Mouse (Mus musculus) spleen, postnatal 36 days (tissue): ENCODE measurements around the gene Rnase10.
A peak's percentile ranks its signal among the peaks of the same experiment; 100 is the strongest.
"Not testable (repeated sequence)": the region's sequence is repeated elsewhere in the genome, so short reads cannot be mapped to it uniquely, and the experiment has no call there.

ENCODE experiments used
- DNase-seq, 2 experiments: peaks; one replicate each; pipeline ENCODE4 v3.0.0; 2022; ENCODE audit warnings: low spot score in 2 of 2, mixed read lengths in 1 of 2

The Rnase10 gene

GRCm38 (mm10) chr14:51009572-51009971 lies 2.0 kb downstream of the Rnase10 start:
- no peak for DNase-seq

GRCm38 (mm10) chr14:51014724-51015123 lies 7.2 kb downstream of the Rnase10 start:
- DNase-seq: not testable (repeated sequence)

- DNase-seq: no peak
These were observed 8.2 kb downstream of the Rnase10 start for GRCm38 (mm10) chr14:51015780-51016179.

GRCm38 (mm10) chr14:51017256-51017655 lies 9.7 kb downstream of the Rnase10 start:
- no peak for DNase-seq

- no peak for DNase-seq
These were observed 15.9 kb downstream of the Rnase10 start for GRCm38 (mm10) chr14:51023457-51023856.

DNA sequence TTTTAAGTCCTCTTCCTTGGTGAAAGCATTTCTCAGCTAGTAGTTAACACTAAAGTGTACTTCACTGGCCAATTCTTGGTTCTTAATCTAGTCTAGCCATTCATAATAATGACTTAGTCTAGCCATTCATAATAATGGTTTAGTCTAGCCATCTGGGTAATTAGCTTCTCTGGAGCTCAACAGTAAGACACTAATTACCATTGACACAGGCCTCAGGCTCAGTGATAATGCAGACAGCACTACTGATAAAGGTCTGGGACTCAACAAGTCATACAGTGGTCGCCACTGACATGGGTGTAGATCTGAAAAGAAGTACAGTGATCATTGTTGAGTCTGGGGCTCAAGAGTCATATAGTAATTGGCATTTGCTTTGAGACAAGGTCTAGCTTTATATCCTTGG lies 17.3 kb downstream of the Rnase10 start:
- DNase-seq: no peak

DNA sequence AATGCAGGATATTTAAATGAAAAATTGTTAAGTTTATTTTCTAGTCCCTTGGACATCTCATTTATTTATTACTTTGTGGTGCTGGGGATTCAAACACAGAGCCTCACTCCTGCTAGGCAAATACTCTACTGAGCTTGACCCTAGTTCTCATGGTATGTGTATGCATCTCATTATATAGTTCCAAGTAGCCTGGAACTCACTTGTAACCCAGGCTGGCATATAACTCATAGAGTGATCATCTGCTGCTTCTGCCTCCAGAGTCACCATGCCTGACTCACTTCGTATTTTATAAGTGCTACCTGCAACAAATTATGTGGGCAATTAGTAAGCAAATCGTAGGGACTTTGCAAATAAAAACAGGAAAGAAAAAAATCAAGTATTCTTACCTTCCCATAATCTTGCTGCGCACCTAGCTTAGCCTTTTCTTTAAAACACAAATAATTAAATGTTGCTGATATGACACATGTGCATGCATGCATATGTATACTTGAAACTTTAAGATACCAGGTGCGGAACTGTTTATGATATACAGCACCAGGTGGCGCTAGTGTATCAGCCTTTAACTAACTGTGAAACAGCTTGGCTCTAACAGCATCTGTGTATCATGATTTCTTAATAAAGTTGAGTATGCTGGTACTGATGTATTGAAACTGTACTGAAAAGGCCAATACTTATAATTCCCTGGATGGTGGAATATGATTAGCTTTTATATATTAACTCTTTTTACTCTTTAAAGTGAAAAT lies 19.0 kb downstream of the Rnase10 start:
- peak; percentile 69 to 76 for DNase-seq

- DNase-seq: no peak
These were observed 20.0 kb downstream of the Rnase10 start for GRCm38 (mm10) chr14:51027387-51028155.

DNA sequence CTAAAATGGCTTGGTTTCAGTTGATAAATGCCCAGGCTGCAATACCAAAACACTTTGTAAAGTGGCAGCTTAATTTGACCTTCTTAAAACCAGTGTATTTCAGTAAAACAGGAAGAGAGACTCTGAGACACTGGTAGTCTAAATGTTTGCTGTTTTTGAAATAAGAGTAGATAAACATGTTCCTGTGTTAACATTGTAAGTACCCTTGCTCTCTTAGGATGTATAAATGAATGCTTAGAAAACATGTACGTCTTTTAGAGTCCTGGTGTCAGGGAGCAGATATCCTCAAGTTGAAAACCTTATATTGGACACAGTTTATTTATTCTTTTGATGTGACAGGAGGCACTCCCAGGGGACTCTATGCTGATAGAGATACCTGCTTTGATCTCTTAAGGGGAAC lies 27.7 kb downstream of the Rnase10 start:
- DNase-seq: no peak

- no peak for DNase-seq
These were observed 28.7 kb downstream of the Rnase10 start for GRCm38 (mm10) chr14:51036214-51036613.

DNA sequence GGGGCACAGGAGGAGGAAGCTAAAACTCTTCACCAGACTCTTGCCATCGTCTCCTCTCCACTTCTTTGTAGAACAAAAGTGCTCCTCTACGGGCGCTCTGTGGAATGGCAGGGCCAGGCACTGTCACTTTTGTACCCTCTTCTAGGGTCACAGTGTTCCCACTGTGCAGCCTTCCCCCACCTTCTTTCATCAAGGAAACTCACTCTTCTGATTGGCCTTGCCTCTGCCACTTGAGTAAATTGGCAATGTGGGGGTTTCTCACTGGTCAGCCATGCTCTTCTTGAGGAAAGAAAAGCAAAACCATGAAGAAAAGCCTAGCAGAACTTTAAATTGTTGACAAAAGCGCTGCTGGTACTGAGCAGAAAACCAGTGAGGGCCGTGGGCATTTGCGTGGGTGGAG lies 34.2 kb downstream of the Rnase10 start, which contains the start of gene Rnase9:
Gene Rnase9, minus strand, starts transcription at position 101 of the 400 bp plus-strand sequence.
- no peak for DNase-seq

- DNase-seq: no peak
These were observed 40.3 kb downstream of the Rnase10 start for GRCm38 (mm10) chr14:51047846-51048245.

- no peak for DNase-seq
These were observed 42.5 kb downstream of the Rnase10 start, which contains the start of gene Rnase11 for GRCm38 (mm10) chr14:51050063-51050462. Gene Rnase11 (minus strand): TSS chr14:51050163.

GRCm38 (mm10) chr14:51051941-51052340 lies 44.4 kb downstream of the Rnase10 start:
- DNase-seq: no peak

DNA sequence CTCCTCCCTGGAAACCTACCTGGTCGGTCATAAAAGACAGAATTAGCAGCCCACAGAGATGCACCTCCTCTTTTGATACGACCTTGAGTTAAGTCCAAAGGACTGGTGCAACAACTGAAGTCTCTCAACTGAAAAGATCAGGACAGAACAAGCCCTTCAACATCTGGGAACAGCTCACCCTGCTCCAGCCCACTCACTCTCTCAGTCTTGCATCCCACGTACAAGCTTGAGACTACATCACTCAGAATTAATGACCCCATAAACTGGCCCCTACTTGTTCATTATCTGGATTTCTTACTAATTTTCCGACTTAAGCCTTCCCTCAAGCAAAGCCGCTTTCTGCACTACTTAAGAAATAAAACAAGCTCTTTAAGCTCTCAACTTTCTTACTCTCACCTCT lies 45.6 kb downstream of the Rnase10 start:
- DNase-seq: no peak

- no peak for DNase-seq
These were observed 47.0 kb downstream of the Rnase10 start for GRCm38 (mm10) chr14:51054243-51055237.

DNA sequence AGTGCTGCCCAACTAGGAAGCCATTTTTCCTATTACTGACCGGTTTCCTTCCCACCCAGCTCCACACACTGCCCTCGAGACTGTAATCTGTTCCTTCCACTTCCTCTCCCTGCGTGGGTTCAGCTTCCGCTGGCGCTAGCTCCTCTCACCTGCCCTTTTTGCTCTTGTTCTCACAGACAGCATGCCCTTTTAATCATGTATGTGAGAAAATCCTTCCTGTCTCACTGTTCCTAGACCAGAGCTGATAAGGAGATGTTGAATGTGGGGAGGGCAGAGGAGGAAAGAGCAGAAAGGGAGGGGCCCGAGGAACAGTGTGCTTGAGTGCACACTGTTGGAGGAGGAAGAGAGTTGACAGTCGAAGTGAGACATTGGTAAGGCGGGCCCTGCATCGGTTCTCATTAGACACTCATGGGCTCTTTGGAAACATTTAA lies 49.9 kb downstream of the Rnase10 start, which contains the start of gene Rnase12:
Gene Rnase12, minus strand, starts transcription at position 261 of the 431 bp plus-strand sequence.
- DNase-seq: peak; percentile 18 to 22
